Mouse (Mus musculus) induced T-regulatory cell, adult 2 months (primary cell): ENCODE measurements around the gene Eml5.

Source experiments
- DNase-seq: peaks from one replicate; pipeline ENCODE4 v3.0.0-alpha.2; 2012; ENCODE audit warnings: low read depth

Eml5 gene

GRCm38 (mm10) chr12:98900881-98901801 is at the start of gene Eml5:
Gene Eml5, minus strand, starts transcription at chr12:98901484.
- DNase-seq: peak; percentile 88

DNA sequence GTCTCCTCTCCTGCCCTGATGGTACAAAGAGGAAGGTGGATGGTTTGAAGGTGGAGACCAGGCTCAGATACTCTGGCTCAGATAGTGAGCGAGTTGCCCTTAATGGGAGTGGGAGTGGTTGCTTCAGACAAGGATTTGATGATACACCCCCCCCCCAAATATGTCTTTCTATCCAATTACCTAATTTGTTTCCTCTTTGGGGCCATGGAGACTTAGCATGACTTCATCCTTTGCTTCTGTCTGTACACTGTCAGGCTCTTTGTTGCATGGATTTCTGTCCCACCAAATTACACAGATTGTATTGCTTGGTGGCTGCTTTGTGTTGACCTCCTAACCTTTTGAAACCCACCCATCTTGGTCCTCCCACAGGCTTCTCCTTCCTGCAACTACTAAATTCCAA is 31.6 kb upstream of the Eml5 start:
- no peak for DNase-seq

- DNase-seq: no peak
Observed at GRCm38 (mm10) chr12:98932441-98932840, 31.2 kb upstream of the Eml5 start.

GRCm38 (mm10) chr12:98931174-98931573 is 29.9 kb upstream of the Eml5 start:
- no peak for DNase-seq

- peak; percentile 87 for DNase-seq
Observed at GRCm38 (mm10) chr12:98920194-98920991, 19.1 kb upstream of the Eml5 start, which contains the start of gene Ttc8. Gene Ttc8, plus strand, starts transcription at chr12:98920574.

DNA sequence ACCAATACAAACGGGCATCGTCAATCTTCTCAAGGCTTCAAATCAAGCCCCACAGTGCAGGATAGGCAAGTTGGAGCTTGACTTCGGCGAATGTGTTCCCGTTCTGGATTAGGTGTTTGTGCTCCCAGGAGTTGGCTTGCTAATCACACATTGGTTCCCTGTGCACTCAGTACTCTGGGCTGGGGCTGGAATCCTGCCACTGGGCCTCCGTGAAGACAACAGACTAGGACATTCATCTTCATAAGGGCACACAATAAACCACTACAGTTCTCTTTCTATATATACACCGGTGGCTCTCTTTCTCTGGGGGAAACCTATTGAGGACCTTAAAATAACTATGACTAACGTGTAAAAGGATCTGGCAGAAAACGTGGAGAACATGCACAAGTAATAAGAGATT is 8.8 kb upstream of the Eml5 start:
- DNase-seq: no peak

DNA sequence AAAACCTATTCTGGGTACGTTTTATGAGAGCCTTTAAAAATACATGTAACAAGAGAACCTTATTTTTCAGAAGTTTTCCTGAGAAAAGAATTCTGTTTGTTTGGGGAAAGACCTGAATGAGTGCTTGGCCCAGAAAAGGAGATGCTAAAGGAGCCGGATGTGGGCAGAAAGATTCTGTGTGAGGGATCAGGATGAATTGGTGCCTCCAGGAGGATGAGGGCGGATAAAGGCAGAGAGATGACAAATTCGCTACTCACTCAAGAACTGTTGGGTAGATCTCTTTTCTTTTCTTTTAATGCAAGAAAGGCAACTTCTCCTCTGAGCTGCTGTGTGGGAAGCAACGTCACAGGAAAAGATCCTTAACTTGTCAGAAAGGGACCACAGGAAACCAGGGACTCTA is 4.2 kb upstream of the Eml5 start:
- no peak for DNase-seq

- DNase-seq: peak; percentile 52
Observed at GRCm38 (mm10) chr12:98900341-98900880, 873 bp downstream of the Eml5 start.

DNA sequence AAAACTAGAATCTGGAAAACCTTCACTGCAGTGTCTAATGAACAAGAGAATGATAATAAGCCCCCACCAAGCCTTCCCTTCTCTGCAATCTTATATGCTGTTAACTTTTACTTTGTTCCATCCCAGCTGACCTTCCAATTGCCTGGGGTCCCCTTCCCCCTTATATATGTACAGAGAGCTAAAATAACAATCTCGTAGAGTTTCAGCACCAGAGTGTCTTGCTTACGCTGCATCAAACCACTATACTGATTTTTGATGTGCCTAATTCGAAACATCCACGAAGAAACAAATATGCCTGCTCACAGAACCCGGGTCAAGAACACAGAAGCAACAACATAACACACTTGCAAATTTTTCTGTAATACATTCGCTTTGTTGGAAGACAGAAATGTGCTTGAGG is 1.6 kb downstream of the Eml5 start:
- no peak for DNase-seq

DNA sequence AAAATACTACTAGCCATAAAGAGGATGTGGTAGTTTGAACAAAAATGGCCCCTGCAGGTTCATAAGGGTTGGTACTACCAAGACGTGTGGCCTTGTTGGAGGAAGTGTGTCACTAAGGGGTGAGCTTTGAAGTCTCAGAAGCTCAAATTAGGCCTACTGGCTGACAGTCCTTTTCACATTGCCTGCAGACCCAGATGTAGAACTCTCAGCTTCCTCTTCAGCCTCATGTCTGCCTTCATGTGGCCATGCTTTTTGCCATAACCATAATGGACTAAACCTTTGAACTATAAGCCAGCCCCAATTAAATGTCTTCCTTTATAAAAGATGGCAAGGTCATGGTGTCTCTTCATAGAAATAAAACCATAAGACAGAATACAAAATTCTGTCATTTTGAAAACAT is 4.5 kb downstream of the Eml5 start:
- DNase-seq: no peak

DNA sequence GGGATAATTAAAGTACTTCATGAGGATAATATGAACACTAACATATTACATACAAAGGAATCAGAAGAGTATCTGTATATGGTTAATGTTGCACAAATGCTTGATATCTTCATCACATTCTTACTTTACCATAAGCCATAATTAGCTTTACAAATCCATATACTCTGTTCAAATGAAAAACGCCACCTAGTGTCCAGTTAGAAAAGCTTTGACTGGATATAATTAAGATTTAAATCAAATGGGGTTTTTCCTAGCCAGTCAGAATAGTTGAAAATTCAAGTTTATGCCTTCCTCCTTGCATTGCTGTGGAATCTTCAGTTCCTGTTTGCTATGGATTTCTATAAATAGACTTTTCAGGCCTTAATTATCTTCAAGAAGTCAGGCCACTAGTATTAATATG is 16.8 kb downstream of the Eml5 start:
- DNase-seq: peak; percentile 56

- no peak for DNase-seq
Observed at GRCm38 (mm10) chr12:98881796-98882195, 19.5 kb downstream of the Eml5 start.

- DNase-seq: no peak
Observed at GRCm38 (mm10) chr12:98878693-98879092, 22.6 kb downstream of the Eml5 start.

DNA sequence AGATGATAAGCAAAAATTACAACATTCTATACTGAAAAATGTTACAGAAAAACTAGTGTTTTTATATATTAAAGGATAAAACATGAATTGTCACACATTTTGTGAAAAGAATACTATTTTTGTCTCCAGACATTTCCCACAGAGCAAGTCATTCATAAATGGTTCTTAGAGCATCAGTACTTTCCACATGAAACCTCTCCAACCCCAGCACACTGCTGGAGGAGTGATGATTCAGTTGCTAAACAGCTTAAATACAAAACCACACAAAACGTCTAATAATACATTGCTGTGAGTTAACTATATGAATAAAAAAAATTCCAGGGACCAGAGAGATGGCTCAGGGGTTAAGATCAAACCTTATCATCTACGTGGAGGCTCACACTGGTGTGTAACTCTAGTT is 26.1 kb downstream of the Eml5 start:
- DNase-seq: no peak

DNA sequence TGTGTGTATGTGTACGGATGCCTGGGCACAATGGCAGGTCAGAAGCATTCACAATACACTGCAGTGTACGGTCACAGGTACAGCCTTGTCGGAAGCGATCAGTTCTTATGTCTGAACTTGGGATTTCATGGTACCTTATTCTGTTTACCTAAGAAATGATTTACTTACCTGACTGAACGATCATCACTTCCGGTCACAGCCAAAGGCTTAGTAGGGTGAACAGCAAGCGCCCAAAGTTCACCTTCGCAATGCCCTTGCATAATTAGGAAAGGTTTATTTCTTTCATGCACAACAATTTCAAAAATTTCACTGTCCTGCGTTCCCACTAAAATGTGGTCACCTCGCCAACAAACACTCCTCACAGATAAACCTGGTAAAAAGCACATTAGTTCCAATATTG is 28.4 kb downstream of the Eml5 start:
- DNase-seq: no peak

GRCm38 (mm10) chr12:98863436-98863835 is 37.8 kb downstream of the Eml5 start:
- DNase-seq: no peak

- DNase-seq: no peak
Observed at GRCm38 (mm10) chr12:98860316-98860715, 41.0 kb downstream of the Eml5 start.

DNA sequence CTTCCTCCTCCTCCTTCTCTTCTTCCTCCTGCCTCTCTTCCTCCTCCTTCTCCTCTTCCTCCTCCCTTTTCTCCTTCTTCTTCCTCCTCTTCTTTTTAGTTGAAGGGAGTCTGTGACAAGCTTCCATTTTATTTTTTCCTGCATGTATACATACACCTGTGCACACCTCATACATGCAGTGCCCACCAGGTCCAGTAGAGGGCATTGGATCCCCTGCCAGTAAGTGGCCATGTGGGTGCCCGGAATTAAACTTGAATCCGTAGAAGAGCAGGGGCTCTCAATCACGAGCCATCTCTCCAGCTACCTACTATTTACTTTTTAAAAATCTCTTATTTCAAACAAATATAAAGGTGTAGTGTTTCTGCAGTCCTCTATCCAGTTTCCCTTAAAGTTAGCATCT is 50.5 kb downstream of the Eml5 start:
- DNase-seq: peak; percentile 58

DNA sequence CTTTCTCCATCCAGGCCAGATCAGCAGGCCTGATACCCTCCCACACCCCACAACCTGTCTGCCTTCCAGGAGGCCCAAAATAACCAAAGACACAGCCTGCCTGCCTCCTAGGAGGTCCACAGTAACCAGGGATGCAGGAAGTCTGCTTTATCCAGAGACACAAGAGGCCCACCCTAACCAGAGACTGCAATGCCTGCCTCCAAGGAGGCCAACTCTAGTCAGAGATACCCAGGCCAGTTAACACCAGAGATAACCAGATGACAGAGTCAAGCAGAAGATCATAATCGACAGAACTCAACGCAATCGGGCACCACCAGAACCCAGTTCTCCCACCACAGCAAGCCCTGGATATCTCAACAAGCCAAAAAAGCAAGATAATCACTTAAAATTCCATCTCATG is 56.5 kb downstream of the Eml5 start:
- no peak for DNase-seq

DNA sequence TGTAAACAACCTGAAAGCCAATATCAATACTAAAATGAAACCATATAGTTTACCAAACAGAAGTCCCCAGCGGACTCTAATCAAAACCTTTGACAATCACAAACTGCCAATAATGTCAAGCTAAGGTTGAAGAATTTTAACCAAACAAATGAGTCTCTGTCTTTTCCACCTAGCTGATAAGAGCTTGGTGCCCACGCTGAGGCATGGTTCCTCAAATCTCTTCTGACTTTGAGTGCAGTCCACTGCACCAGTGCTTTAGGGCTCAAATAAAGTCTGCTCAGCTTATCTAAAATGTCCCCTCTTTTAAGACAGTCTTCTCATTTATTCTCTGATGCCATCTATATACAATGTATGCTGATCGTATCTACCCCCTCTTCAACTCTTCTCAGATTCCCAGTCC is 61.1 kb downstream of the Eml5 start:
- no peak for DNase-seq

GRCm38 (mm10) chr12:98837940-98838339 is 63.3 kb downstream of the Eml5 start:
- no peak for DNase-seq

DNA sequence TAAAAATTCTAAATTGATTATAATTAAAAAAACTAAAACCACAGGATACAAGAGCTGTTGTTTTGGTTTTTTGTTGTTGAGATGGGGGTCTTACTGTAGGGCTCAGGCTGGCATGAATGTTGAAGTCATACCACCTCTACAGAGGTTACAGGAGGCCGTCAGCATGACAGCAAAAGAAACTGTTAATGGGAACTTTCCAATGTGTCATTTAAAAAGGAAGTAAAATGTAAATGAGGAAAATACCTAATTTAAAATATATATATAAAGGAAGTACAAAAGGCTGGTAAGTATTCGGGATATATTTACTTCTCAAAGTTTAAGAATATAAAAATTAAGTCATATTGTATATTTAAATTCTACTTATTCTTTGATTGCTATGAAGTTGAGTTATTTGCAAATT is 65.8 kb downstream of the Eml5 start:
- no peak for DNase-seq

DNA sequence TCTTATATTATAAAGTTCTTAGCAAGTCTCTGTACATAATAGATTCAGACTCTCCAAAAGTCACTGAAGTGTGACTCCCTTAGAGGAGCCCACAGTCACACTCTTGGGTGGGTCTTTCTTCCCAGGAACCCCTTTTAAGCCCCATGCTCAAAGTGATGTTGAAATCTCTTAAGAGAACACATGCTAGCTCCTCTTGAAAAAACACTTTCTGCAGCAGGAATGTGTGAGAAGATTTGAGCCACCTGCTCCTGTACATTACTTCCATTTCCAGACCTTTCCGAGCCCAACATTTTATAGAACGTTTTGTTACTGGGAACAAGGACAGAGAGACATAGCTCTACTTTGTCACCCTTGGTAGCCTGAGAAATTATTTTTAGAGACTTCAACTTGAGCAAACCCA is 66.4 kb downstream of the Eml5 start:
- no peak for DNase-seq
